Mouse (Mus musculus): ENCODE data around the gene Lipm.

DNA sequence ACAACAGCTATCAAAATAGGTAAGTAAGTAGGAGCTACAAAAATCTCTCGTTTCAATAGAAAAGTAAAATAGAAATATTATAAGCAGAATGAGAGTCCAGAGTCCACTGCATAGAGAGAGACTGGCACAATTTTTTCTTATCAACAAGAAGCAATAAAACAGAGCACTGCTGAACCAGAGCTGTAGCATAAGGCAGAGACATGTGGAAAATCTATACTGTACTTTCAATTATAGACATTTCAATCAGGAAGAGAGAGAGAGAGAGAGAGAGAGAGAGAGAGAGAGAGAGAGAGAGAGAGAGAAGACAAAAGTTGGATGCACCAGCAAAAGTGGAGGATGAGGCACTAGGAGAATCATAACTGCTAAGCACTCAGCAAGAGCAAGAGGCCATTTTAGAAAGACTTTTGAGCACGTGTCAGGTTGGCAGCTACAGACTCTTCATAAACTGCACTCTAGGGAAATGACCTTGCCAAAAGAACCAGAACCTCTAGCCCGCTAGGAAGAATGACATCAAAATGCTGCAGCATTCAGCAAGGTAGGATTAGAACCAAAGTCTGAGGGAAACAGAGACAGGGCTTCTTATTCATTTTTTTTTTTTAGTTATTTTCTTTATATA, 38.8 kb downstream of the Lipm start:
- TF ChIP-seq CTCF (IDR thresholded peaks at IDR 0.05; ENCODE audit: extremely low read depth, insufficient read depth, insufficient read length, insufficient replicate concordance), result no peak
- no peak for TF ChIP-seq POLR2A (IDR thresholded peaks at IDR 0.05; ENCODE audit: low read depth, low read length)

Measured in spleen, adult 2 months (tissue).